Mouse (Mus musculus): ENCODE measurements around the gene Atp8a1.

The Atp8a1 gene

GRCm38 (mm10) chr5:67758126-67758525 is 89.1 kb downstream of the Atp8a1 start:
- DNase-seq = no peak

- no peak for DNase-seq
Measured at GRCm38 (mm10) chr5:67756138-67756537, 91.1 kb downstream of the Atp8a1 start.

- peak; percentile 42 for DNase-seq
Measured at GRCm38 (mm10) chr5:67753057-67753456, 94.2 kb downstream of the Atp8a1 start.

- no peak for DNase-seq
Measured at GRCm38 (mm10) chr5:67752629-67753028, 94.6 kb downstream of the Atp8a1 start.

- DNase-seq = peak; percentile 57
Measured at GRCm38 (mm10) chr5:67752007-67752406, 95.2 kb downstream of the Atp8a1 start.

GRCm38 (mm10) chr5:67739261-67739660 is 108.0 kb downstream of the Atp8a1 start:
- DNase-seq = no peak

- no peak for DNase-seq
Measured at GRCm38 (mm10) chr5:67738133-67738532, 109.1 kb downstream of the Atp8a1 start.

GRCm38 (mm10) chr5:67735771-67736170 is 111.5 kb downstream of the Atp8a1 start:
- DNase-seq = no peak

- no peak for DNase-seq
Measured at GRCm38 (mm10) chr5:67733551-67734258, 113.5 kb downstream of the Atp8a1 start.

- no peak for DNase-seq
Measured at GRCm38 (mm10) chr5:67733150-67733549, 114.1 kb downstream of the Atp8a1 start.

- DNase-seq = no peak
Measured at GRCm38 (mm10) chr5:67727755-67728154, 119.5 kb downstream of the Atp8a1 start.

GRCm38 (mm10) chr5:67726810-67727209 is 120.4 kb downstream of the Atp8a1 start:
- DNase-seq = no peak

- DNase-seq = no peak
Measured at GRCm38 (mm10) chr5:67701641-67702040, 145.6 kb downstream of the Atp8a1 start.

- DNase-seq = no peak
Measured at GRCm38 (mm10) chr5:67699418-67699817, 147.8 kb downstream of the Atp8a1 start.

GRCm38 (mm10) chr5:67698176-67698575 is 149.1 kb downstream of the Atp8a1 start:
- DNase-seq = no peak

- no peak for DNase-seq
Measured at GRCm38 (mm10) chr5:67696741-67697596, 150.3 kb downstream of the Atp8a1 start.

- no peak for DNase-seq
Measured at GRCm38 (mm10) chr5:67695055-67695710, 152.1 kb downstream of the Atp8a1 start.

- no peak for DNase-seq
Measured at GRCm38 (mm10) chr5:67690336-67690735, 156.9 kb downstream of the Atp8a1 start.

- DNase-seq = no peak
Measured at GRCm38 (mm10) chr5:67688001-67688400, 159.2 kb downstream of the Atp8a1 start.

GRCm38 (mm10) chr5:67685906-67686305 is 161.3 kb downstream of the Atp8a1 start:
- DNase-seq = no peak

- DNase-seq = no peak
Measured at GRCm38 (mm10) chr5:67685461-67685860, 161.8 kb downstream of the Atp8a1 start.

- no peak for DNase-seq
Measured at GRCm38 (mm10) chr5:67678819-67679218, 168.4 kb downstream of the Atp8a1 start.

- DNase-seq = no peak
Measured at GRCm38 (mm10) chr5:67673008-67673407, 174.2 kb downstream of the Atp8a1 start.

GRCm38 (mm10) chr5:67670158-67670557 is 177.1 kb downstream of the Atp8a1 start:
- no peak for DNase-seq

Data from layer of hippocampus, adult 9-11 months (tissue).